Mouse (Mus musculus) midbrain, embryonic 14.5 days (tissue): ENCODE measurements around the gene Col11a1. TPM values are rescaled to one million over a fixed set of nuclear protein-coding genes. Genes with fewer than 3 reads are reported as not detected.

Source experiments
- ATAC-seq: fragments of 200-750 bp; cut with Nextera tagmentation; 2 replicates; pipeline ENCODE4 v1.8.0; 2017; ENCODE audit warnings: moderate number of reproducible peaks, moderate library complexity; ENCODE audit not compliant: low FRiP score, low TSS enrichment
- DNase-seq: peaks from one replicate; pipeline ENCODE4 v3.0.0-alpha.2; 2015
- H3K27ac ChIP-seq: fragments of 300-500 bp; sonication (generic); replicated peaks from 2 replicates; pipeline ENCODE4 v1.5.1; 2014; ENCODE audit warnings: mild to moderate bottlenecking, low read depth, low read length, moderate library complexity
- H3K27me3 ChIP-seq: fragments of 300-500 bp; sonication (generic); 2 replicates; pipeline ENCODE4 v1.6.1; 2014; ENCODE audit warnings: low read length, control low read depth, mixed read lengths; ENCODE audit not compliant: control insufficient read depth, insufficient read depth
- H3K36me3 ChIP-seq: fragments of 300-500 bp; sonication (generic); 2 replicates; pipeline ENCODE4 v1.6.1; 2014; ENCODE audit warnings: low read length, control low read depth; ENCODE audit not compliant: control insufficient read depth, insufficient read depth
- H3K4me1 ChIP-seq: fragments of 300-500 bp; sonication (generic); 2 replicates; pipeline ENCODE4 v1.6.1; 2014; ENCODE audit warnings: mild to moderate bottlenecking, antibody characterized with exemption, low read length, control low read depth; ENCODE audit not compliant: control insufficient read depth, insufficient read depth
- H3K4me2 ChIP-seq: fragments of 300-500 bp; sonication (generic); 2 replicates; pipeline ENCODE4 v1.6.1; 2014; ENCODE audit warnings: mild to moderate bottlenecking, low read length, moderate library complexity
- H3K4me3 ChIP-seq: fragments of 300-500 bp; sonication (generic); replicated peaks from 2 replicates; pipeline ENCODE4 v1.5.1; 2014; ENCODE audit warnings: low read depth, low read length
- H3K9ac ChIP-seq: fragments of 300-500 bp; sonication (generic); replicated peaks from 2 replicates; pipeline ENCODE4 v1.6.1; 2014; ENCODE audit warnings: mild to moderate bottlenecking, low read length, moderate library complexity
- H3K9me3 ChIP-seq: fragments of 300-500 bp; sonication (generic); 2 replicates; pipeline ENCODE4 v1.6.1; 2016; ENCODE audit warnings: low read length, control low read depth, mixed read lengths; ENCODE audit not compliant: control insufficient read depth
- WGBS: fragments of 180-500 bp; shearing (Covaris S2); extraction: QIAGEN DNeasy Blood & Tissue Kit; methylation state at CpG from one replicate; pipeline ENCODE4 v1.1.7; 2014; 5-methylcytosine and 5-hydroxymethylcytosine counted together
- polyA plus RNA-seq: library from polyadenylated mRNA; unstranded; fragments of >200 nt; fragmentation: Nextera tagmentation; extraction: Ambion mirVana; gene quantifications from 2 replicates; pipeline ENCODE4 v1.2.1, GENCODE M21; 2014

Col11a1 gene
- polyA plus RNA-seq, 1 experiment from 2014 or later: 8.2 TPM

- 60% methylated on average over 4 of the region's 4 CpGs for WGBS
- Histone ChIP-seq H3K4me3 (no peak overlapping the region), H3K9me3 (no peaks in the 10 kb centered on the region), H3K4me2 (no peak overlapping the region), H3K27me3 (no peaks in the 10 kb centered on the region), H3K9ac (no peak overlapping the region), H3K27ac (no peak overlapping the region), H3K4me1 (no peaks in the 10 kb centered on the region), H3K36me3 (no peaks in the 10 kb centered on the region)
- no peak for ATAC-seq
- DNase-seq: no peak
Measured at GRCm38 (mm10) chr3:114065587-114065986, 35.2 kb downstream of the Col11a1 start.

- Histone ChIP-seq H3K4me1 (no peaks in the 10 kb centered on the region), H3K36me3 (0 out of 2 replicates have a peak, but pooled peaks cover 2% of the 10 kb centered on the region), H3K9ac (no peak overlapping the region), H3K9me3 (no peaks in the 10 kb centered on the region), H3K27ac (no peak overlapping the region), H3K27me3 (no peaks in the 10 kb centered on the region), H3K4me3 (no peak overlapping the region), H3K4me2 (no peak overlapping the region)
- DNase-seq: no peak
- 75% methylated on average over 7 of the region's 7 CpGs for WGBS
- ATAC-seq: no peak
Measured at GRCm38 (mm10) chr3:114099335-114099734, 69.0 kb downstream of the Col11a1 start.

- ATAC-seq: no peak
- Histone ChIP-seq H3K36me3 (no peaks in the 10 kb centered on the region), H3K4me1 (no peaks in the 10 kb centered on the region), H3K9me3 (no peaks in the 10 kb centered on the region), H3K4me3 (no peak overlapping the region), H3K27me3 (no peaks in the 10 kb centered on the region), H3K27ac (no peak overlapping the region), H3K9ac (no peak overlapping the region), H3K4me2 (no peak overlapping the region)
- peak; percentile 71 for DNase-seq
- 28% methylated on average over 7 of the region's 7 CpGs for WGBS
Measured at GRCm38 (mm10) chr3:114107099-114107498, 76.8 kb downstream of the Col11a1 start.

DNA sequence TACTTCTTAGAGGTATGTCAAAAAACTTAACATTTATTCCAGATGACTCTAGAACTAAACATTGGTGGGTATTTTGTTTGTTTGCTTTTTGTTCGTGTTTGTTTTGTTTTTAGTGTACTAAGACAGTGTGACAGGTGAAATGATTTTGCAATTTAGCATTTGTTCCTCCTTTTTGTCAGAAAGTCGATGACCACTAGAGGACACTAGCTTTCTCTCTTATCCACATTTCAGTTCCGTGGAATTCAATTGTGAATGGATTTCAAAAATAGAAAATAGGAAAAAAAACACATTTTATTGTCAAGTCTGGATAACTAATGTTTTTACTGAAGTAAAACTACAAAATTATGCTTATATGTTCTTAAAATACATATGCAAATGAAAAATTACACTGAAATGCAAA lies 116.8 kb downstream of the Col11a1 start:
- no peak for ATAC-seq
- no peaks in the 10 kb centered on the region for H3K27me3 ChIP-seq
- H3K4me3 ChIP-seq: no peak overlapping the region
- no peak overlapping the region for H3K27ac ChIP-seq
- H3K9me3 ChIP-seq: no peaks in the 10 kb centered on the region
- no peak overlapping the region for H3K9ac ChIP-seq
- H3K36me3 ChIP-seq: no peaks in the 10 kb centered on the region
- no peak overlapping the region for H3K4me2 ChIP-seq
- H3K4me1 ChIP-seq: no peaks in the 10 kb centered on the region
- peak; percentile 75 for DNase-seq
- WGBS: 24% methylated on average over 3 of the region's 3 CpGs

- 91% methylated on average over 6 of the region's 6 CpGs for WGBS
- H3K4me3 ChIP-seq: no peak overlapping the region
- H3K9me3 ChIP-seq: no peaks in the 10 kb centered on the region
- no peak overlapping the region for H3K9ac ChIP-seq
- no peaks in the 10 kb centered on the region for H3K4me1 ChIP-seq
- no peak overlapping the region for H3K4me2 ChIP-seq
- H3K27me3 ChIP-seq: no peaks in the 10 kb centered on the region
- no peaks in the 10 kb centered on the region for H3K36me3 ChIP-seq
- no peak overlapping the region for H3K27ac ChIP-seq
- ATAC-seq: no peak
- DNase-seq: no peak
Measured at GRCm38 (mm10) chr3:114197964-114198750, 167.8 kb downstream of the Col11a1 start.

DNA sequence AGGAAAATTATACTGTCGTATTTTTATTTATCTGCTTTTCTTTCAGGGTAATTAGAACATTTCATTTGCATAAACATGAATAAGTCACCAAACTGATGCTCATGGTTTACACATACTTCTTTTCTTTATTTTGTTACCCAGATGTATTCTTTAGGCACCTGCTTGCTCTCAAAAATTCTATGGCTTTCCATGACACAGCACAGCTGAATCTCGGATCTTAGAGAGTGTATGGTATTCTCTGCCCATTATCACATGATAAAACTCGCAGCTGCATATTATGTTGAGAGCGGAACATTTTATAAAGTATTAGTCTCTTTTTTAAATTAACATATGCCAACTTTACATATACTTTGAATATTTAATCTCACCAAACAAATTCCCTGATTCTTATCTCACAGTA lies 181.9 kb downstream of the Col11a1 start:
- no peaks in the 10 kb centered on the region for H3K36me3 ChIP-seq
- no peak overlapping the region for H3K27ac ChIP-seq
- no peaks in the 10 kb centered on the region for H3K27me3 ChIP-seq
- H3K9ac ChIP-seq: no peak overlapping the region
- no peaks in the 10 kb centered on the region for H3K9me3 ChIP-seq
- no peaks in the 10 kb centered on the region for H3K4me1 ChIP-seq
- no peak overlapping the region for H3K4me2 ChIP-seq
- 86% methylated on average over 4 of the region's 4 CpGs for WGBS
- ATAC-seq (no peak), DNase-seq (no peak)
- H3K4me3 ChIP-seq: no peak overlapping the region

GRCm38 (mm10) chr3:114216105-114216504 lies 185.8 kb downstream of the Col11a1 start:
- H3K4me1 ChIP-seq: no peaks in the 10 kb centered on the region
- H3K9me3 ChIP-seq: no peaks in the 10 kb centered on the region
- no peaks in the 10 kb centered on the region for H3K27me3 ChIP-seq
- DNase-seq (no peak), ATAC-seq (peak; percentile 31; the same call in 1 of the 2 replicates)
- H3K9ac ChIP-seq: no peak overlapping the region
- no peak overlapping the region for H3K4me2 ChIP-seq
- H3K27ac ChIP-seq: no peak overlapping the region
- no peak overlapping the region for H3K4me3 ChIP-seq
- WGBS: 87% methylated on average over 5 of the region's 5 CpGs
- H3K36me3 ChIP-seq: no peaks in the 10 kb centered on the region

GRCm38 (mm10) chr3:114229501-114229900 lies 199.2 kb downstream of the Col11a1 start:
- no peak overlapping the region for H3K27ac ChIP-seq
- H3K36me3 ChIP-seq: no peaks in the 10 kb centered on the region
- WGBS: 87% methylated on average over 1 of the region's 1 CpGs
- no peaks in the 10 kb centered on the region for H3K27me3 ChIP-seq
- H3K4me1 ChIP-seq: no peaks in the 10 kb centered on the region
- H3K4me3 ChIP-seq: no peak overlapping the region
- no peak overlapping the region for H3K4me2 ChIP-seq
- no peak for ATAC-seq
- no peak for DNase-seq
- no peak overlapping the region for H3K9ac ChIP-seq
- H3K9me3 ChIP-seq: no peaks in the 10 kb centered on the region
